9 mouse cellular contexts compared by ENCODE assay signal in genomic region chr1:183299161-183299560, GRCm38 (mm10). TPM values are rescaled to one million over a fixed set of nuclear protein-coding genes. Genes with fewer than 3 reads are reported as not detected.
A peak's percentile ranks its signal among the peaks of the same experiment; 100 is the strongest.
DNase-seq lines count a peak whose midpoint lies in the region; ATAC-seq and TF ChIP-seq lines count a peak whose summit lies in the region.
"Had no signal": no experiment of that assay in that cellular context is flagged by ENCODE, and none has a peak within 500 bp of the region (broad histone marks: within the 10 kb centered on the region; RNA-seq: fewer than 3 reads in every experiment).

No protein-coding gene starts in this region.

- 87% methylated on average over 6 of the region's 6 CpGs for WGBS in kidney, adult 2 months
- 87% methylated on average over 6 of the region's 6 CpGs for WGBS in kidney, embryonic 16.5 days
- WGBS in liver, postnatal 0 days (ENCODE audit: insufficient replicate concordance) = 80% methylated on average over 6 of the region's 6 CpGs

- ATAC-seq in kidney, embryonic 16.5 days (ENCODE audit: low FRiP score, low TSS enrichment) = no peak
- no peak for ATAC-seq in liver, postnatal 0 days
- ATAC-seq in megakaryocyte, adult 5-6 weeks (ENCODE audit: poor library complexity, severe bottlenecking) = no peak

- no peak for TF ChIP-seq POLR2A in kidney, adult 2 months (IDR thresholded peaks at IDR 0.05; ENCODE audit: low read depth, low read length)
- no peak for TF ChIP-seq POLR2A in brain, embryonic 14.5 days (IDR thresholded peaks at IDR 0.05; ENCODE audit: borderline replicate concordance, extremely low read depth, insufficient read depth, insufficient read length, poor library complexity, severe bottlenecking)

- DNase-seq in kidney, adult 2 months = peak; percentile 98
- peak; percentile 92 for DNase-seq in brain, embryonic 14.5 days (ENCODE audit: low read depth)
- DNase-seq in frontal cortex, postnatal 25 days (ENCODE audit: low spot score in 2 of 2) = peak; percentile 98 to 100
- peak; percentile 86 to 91 for DNase-seq in kidney, postnatal 36 days
- peak; percentile 94 for DNase-seq in liver, postnatal 0 days
- peak; percentile 94 for DNase-seq in skeletal muscle tissue, adult 2 months (ENCODE audit: low read depth, low spot score)

- no peak overlapping the region for H3K4me2 ChIP-seq in kidney, embryonic 16.5 days (replicated peaks; ENCODE audit: low read depth, low read length)
- H3K4me2 ChIP-seq in liver, postnatal 0 days (ENCODE audit: low read depth, low read length) = no peak overlapping the region

- H3K36me3 ChIP-seq in kidney, adult 2 months (ENCODE audit: control insufficient read depth, insufficient read depth, low read length) = no peaks in the 10 kb centered on the region
- no peaks in the 10 kb centered on the region for H3K36me3 ChIP-seq in kidney, embryonic 16.5 days (ENCODE audit: insufficient read depth, low read length)
- H3K36me3 ChIP-seq in liver, postnatal 0 days (replicated peaks; ENCODE audit: insufficient read depth, low read length) = no peaks in the 10 kb centered on the region
- H3K36me3 ChIP-seq: embryonic facial prominence, embryonic 13.5 days had no signal

- no peaks in the 10 kb centered on the region for H3K4me1 ChIP-seq in kidney, adult 2 months (ENCODE audit: control insufficient read depth, insufficient read depth, low read length)
- no peaks in the 10 kb centered on the region for H3K4me1 ChIP-seq in kidney, embryonic 16.5 days (ENCODE audit: insufficient read depth, low read length)
- no peaks in the 10 kb centered on the region for H3K4me1 ChIP-seq in liver, postnatal 0 days (ENCODE audit: insufficient read depth)
- H3K4me1 ChIP-seq: embryonic facial prominence, embryonic 13.5 days had no signal

- no peaks in the 10 kb centered on the region for H3K9me3 ChIP-seq in kidney, embryonic 16.5 days (ENCODE audit: low read length)
- no peaks in the 10 kb centered on the region for H3K9me3 ChIP-seq in liver, postnatal 0 days (ENCODE audit: low read length)
- H3K9me3 ChIP-seq: embryonic facial prominence, embryonic 13.5 days had no signal

- TF ChIP-seq CTCF in kidney, adult 2 months (conservative IDR thresholded peaks at IDR 0.05; ENCODE audit: insufficient read depth, insufficient read length, low read depth, low read length) = no peak
- TF ChIP-seq CTCF in brain, embryonic 14.5 days (IDR thresholded peaks at IDR 0.05; ENCODE audit: borderline replicate concordance, extremely low read depth, insufficient read depth, insufficient read length) = no peak
- no peak for TF ChIP-seq CTCF in liver, postnatal 0 days (IDR thresholded peaks at IDR 0.05; ENCODE audit: low read depth)

- TF ChIP-seq EP300 in liver, postnatal 0 days (IDR thresholded peaks at IDR 0.05; ENCODE audit: low read depth) = no peak

- no peak overlapping the region for H3K27ac ChIP-seq in kidney, adult 2 months (ENCODE audit: insufficient read depth, low read depth, low read length)
- no peak overlapping the region for H3K27ac ChIP-seq in kidney, embryonic 16.5 days (ENCODE audit: low read length)
- no peak overlapping the region for H3K27ac ChIP-seq in liver, postnatal 0 days (ENCODE audit: low read depth)
- H3K27ac ChIP-seq: embryonic facial prominence, embryonic 13.5 days had no signal

- H3K4me3 ChIP-seq in kidney, adult 2 months (ENCODE audit: insufficient read depth, low read depth, low read length) = no peak overlapping the region
- H3K4me3 ChIP-seq in kidney, embryonic 16.5 days (ENCODE audit: low read length) = no peak overlapping the region
- H3K4me3 ChIP-seq in liver, postnatal 0 days (ENCODE audit: low read depth, low read length) = no peak overlapping the region

- H3K9ac ChIP-seq in kidney, embryonic 16.5 days (replicated peaks; ENCODE audit: low read length) = no peak overlapping the region
- H3K9ac ChIP-seq in liver, postnatal 0 days (replicated peaks) = no peak overlapping the region
- H3K9ac ChIP-seq: embryonic facial prominence, embryonic 13.5 days had no signal

- no peaks in the 10 kb centered on the region for H3K27me3 ChIP-seq in kidney, adult 2 months (replicated peaks; ENCODE audit: control insufficient read depth, insufficient read depth, low read length)
- H3K27me3 ChIP-seq in kidney, embryonic 16.5 days (ENCODE audit: insufficient read depth, low read length) = no peaks in the 10 kb centered on the region
- H3K27me3 ChIP-seq in liver, postnatal 0 days (ENCODE audit: insufficient read depth, low read length) = no peaks in the 10 kb centered on the region
- H3K27me3 ChIP-seq: embryonic facial prominence, embryonic 13.5 days had no signal

RNA-seq across cellular contexts. Expression of gene Brox, which starts 2.1 kb away (rescaled TPM):
- 15.5 and 19.8 TPM in 2 replicates for polyA plus RNA-seq in kidney, adult 2 months (2012; rRNA removed)
- 55.1 and 55.8 TPM in 2 replicates for polyA plus RNA-seq in kidney, embryonic 16.5 days (2015; fragmentation: Nextera tagmentation; extraction: Ambion mirVana)
- 75.5 and 82.1 TPM in 2 replicates for polyA plus RNA-seq in brain, embryonic 14.5 days (2012; rRNA removed)
- polyA plus RNA-seq in liver, postnatal 0 days (2015; fragmentation: Nextera tagmentation; extraction: Ambion mirVana) = 14.0 and 17.1 TPM in 2 replicates
- total RNA-seq in megakaryocyte, adult 5-6 weeks (2015) = 35.1 and 44.4 TPM in 2 replicates
- total RNA-seq in megakaryocyte, adult 5-6 weeks (2017) = 52.9 and 66.7 TPM in 2 replicates

RNA-seq across cellular contexts. Expression of gene Aida, which starts 2.8 kb away (rescaled TPM):
- 13.2 and 16.8 TPM in 2 replicates for polyA plus RNA-seq in kidney, adult 2 months (2012; rRNA removed)
- polyA plus RNA-seq in kidney, embryonic 16.5 days (2015; fragmentation: Nextera tagmentation; extraction: Ambion mirVana) = 40.4 and 41.6 TPM in 2 replicates
- 80.7 and 82.0 TPM in 2 replicates for polyA plus RNA-seq in brain, embryonic 14.5 days (2012; rRNA removed)
- polyA plus RNA-seq in liver, postnatal 0 days (2015; fragmentation: Nextera tagmentation; extraction: Ambion mirVana) = 11.8 and 12.6 TPM in 2 replicates
- total RNA-seq in megakaryocyte, adult 5-6 weeks (2015) = 66.0 and 71.4 TPM in 2 replicates
- total RNA-seq in megakaryocyte, adult 5-6 weeks (2017) = 85.7 and 88.5 TPM in 2 replicates
